Mouse (Mus musculus) midbrain, embryonic 12.5 days (tissue): ENCODE measurements around the gene Loxl4. TPM values are rescaled to one million over a fixed set of nuclear protein-coding genes. Genes with fewer than 3 reads are reported as not detected.

Source experiments
- ATAC-seq: fragments of 200-750 bp; cut with Nextera tagmentation; 2 replicates; pipeline ENCODE4 v1.8.0; 2017; ENCODE audit warnings: low read depth, moderate TSS enrichment, moderate library complexity; ENCODE audit not compliant: low FRiP score
- H3K27ac ChIP-seq: fragments of 300-500 bp; sonication (generic); replicated peaks from 2 replicates; pipeline ENCODE4 v1.5.1; 2016; ENCODE audit warnings: mild to moderate bottlenecking
- H3K27me3 ChIP-seq: fragments of 300-500 bp; sonication (generic); 2 replicates; pipeline ENCODE4 v1.6.1; 2016; ENCODE audit warnings: mild to moderate bottlenecking
- H3K36me3 ChIP-seq: fragments of 300-500 bp; sonication (generic); 2 replicates; pipeline ENCODE4 v1.6.1; 2016
- H3K4me1 ChIP-seq: fragments of 300-500 bp; sonication (generic); 2 replicates; pipeline ENCODE4 v1.6.1; 2016
- H3K4me2 ChIP-seq: fragments of 300-500 bp; sonication (generic); replicated peaks from 2 replicates; pipeline ENCODE4 v1.6.1; 2016; ENCODE audit warnings: mild to moderate bottlenecking, moderate library complexity
- H3K4me3 ChIP-seq: fragments of 300-500 bp; sonication (generic); 2 replicates; pipeline ENCODE4 v1.5.1; 2016; ENCODE audit warnings: mild to moderate bottlenecking
- H3K9ac ChIP-seq: fragments of 300-500 bp; sonication (generic); replicated peaks from 2 replicates; pipeline ENCODE4 v1.6.1; 2016; ENCODE audit warnings: mild to moderate bottlenecking, moderate library complexity
- H3K9me3 ChIP-seq: fragments of 300-500 bp; sonication (generic); 2 replicates; pipeline ENCODE4 v1.6.1; 2016; ENCODE audit warnings: mild to moderate bottlenecking
- WGBS: fragments of 180-500 bp; shearing (Covaris S2); methylation state at CpG from one replicate; pipeline ENCODE4 v1.1.7; 2016; 5-methylcytosine and 5-hydroxymethylcytosine counted together
- polyA plus RNA-seq: library from polyadenylated mRNA; unstranded; fragments of >200 nt; fragmentation: Nextera tagmentation; extraction: Ambion mirVana; gene quantifications from 2 replicates; pipeline ENCODE4 v1.2.1, GENCODE M21; 2016

Gene Loxl4
- 0.13 and 0.16 TPM in 2 replicates for polyA plus RNA-seq

DNA sequence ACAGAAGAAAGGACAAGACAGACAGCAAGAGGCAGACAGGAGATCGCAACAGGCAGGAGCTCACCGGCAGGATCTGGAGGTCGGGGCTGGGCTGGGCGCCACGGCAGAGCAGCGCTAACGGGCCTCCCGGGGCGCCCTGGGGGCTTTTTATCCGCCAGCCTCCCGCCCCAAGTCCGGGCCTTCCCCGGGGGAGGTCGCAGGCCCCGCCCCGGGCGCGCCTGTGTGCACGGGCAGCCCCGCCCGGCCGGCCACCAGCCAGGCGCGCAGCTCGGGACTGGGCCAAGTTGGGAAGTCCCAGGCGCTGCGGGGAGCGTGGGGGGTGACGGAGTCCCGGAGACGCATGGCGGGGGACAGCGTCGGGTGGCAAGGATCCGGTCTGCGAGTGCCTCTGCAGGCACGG, at the start of gene Loxl4:
Gene Loxl4 (minus strand): TSS at position 160 of the 400 bp plus-strand sequence.
- Histone ChIP-seq H3K4me1 (peaks cover 10% of the 10 kb centered on the region), H3K36me3 (no peaks in the 10 kb centered on the region), H3K27ac (no peak within 1 kb of the TSS), H3K9ac (peak within 1 kb of the TSS; percentile 49), H3K4me2 (peak within 1 kb of the TSS; percentile 65), H3K9me3 (no peaks in the 10 kb centered on the region), H3K4me3 (peak within 1 kb of the TSS; percentile 39), H3K27me3 (peaks cover 37% of the 10 kb centered on the region)
- ATAC-seq: no peak
- WGBS: 1% methylated on average over 35 of the region's 37 CpGs

DNA sequence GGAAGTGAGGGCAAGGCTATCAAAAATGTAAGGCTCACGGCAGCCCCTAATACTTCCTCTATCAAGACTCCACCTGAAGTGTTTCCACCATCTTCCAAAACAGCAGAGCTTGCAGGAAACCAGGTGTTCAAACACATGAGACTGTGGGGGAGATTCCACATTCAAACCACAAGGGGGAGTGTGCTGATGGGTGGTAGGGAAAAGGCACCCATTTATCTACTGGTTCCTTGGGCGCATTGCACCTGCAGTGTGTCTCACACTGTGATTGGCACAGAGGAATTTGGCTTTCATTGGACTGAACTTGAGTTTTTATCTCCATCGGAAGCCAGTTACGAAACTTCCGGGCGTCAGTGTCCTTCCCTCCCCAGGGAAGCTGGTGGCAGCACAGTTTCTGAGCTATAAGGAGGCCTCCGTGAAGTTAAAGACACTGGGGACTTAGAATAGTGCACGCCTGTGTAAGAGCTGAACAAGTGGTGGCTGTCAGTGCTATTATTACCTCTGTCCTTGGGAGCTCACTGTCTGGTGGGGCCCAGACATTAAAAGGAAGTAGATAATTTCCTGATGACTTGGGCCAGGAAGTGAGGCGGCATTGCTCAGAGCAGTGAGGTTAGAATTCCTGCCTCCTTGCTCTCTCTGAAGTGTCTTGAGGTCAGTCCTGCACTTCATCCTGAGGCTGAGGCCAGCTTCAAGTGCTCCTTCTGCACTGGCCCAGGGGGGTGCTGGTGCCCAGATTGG, 49.0 kb upstream of the Loxl4 start:
- Histone ChIP-seq H3K4me2 (no peak overlapping the region), H3K27ac (no peak overlapping the region), H3K36me3 (no peaks in the 10 kb centered on the region), H3K9ac (no peak overlapping the region), H3K27me3 (peaks cover 66% of the 10 kb centered on the region), H3K9me3 (no peaks in the 10 kb centered on the region), H3K4me3 (no peak overlapping the region), H3K4me1 (peaks cover 11% of the 10 kb centered on the region; the same call in 1 of the 2 replicates)
- WGBS: 90% methylated on average over 9 of the region's 9 CpGs
- no peak for ATAC-seq

- Histone ChIP-seq H3K4me1 (peaks cover 11% of the 10 kb centered on the region; the same call in 1 of the 2 replicates), H3K9me3 (no peaks in the 10 kb centered on the region), H3K27me3 (peaks cover 75% of the 10 kb centered on the region), H3K27ac (no peak overlapping the region), H3K36me3 (no peaks in the 10 kb centered on the region), H3K4me2 (no peak overlapping the region), H3K9ac (no peak overlapping the region), H3K4me3 (no peak overlapping the region)
- no peak for ATAC-seq
- 85% methylated on average over 2 of the region's 2 CpGs for WGBS
Measured at GRCm38 (mm10) chr19:42660244-42660565, 47.6 kb upstream of the Loxl4 start.

DNA sequence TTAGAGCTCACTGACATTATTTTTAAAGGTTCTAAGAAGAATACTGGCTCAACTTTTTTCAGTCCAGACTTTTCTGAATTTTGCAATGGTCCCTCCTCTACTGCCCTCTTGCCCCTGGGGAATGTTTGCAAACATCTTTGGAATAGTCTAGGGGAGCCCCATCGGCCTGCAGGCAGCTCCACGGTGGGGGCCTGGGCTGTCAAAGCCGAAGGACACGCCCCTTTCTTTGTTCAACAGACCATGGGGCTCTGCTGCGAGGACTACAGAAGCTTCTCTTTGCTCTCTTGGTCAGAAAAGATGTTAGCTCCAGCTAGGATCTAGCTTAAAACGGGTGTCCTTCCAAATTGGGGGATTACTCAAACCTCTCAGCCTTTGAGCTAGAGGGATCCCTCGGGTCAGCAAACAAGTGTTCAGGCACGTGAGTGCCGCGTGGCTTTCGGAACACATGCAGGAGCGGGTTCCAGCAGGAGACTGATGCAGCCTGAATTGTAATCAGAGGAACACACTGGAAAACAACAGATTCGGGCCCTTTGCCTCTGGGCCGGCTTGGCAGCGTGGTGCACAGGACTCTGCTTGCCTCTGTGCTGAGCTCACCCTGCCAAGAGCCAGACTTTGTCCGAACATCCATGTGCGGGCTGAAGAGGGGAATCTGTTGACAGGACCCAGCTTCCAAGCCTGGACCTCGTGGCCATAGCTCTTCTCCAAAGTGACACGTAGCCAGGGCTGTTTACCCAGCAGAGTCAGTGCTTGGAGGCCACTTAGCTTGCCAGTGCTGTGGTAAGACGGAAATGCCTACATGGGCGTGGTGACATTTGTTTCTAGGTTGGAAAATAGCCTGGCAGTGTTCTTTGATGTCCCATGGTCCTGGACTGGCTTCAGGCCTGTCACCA, 47.0 kb upstream of the Loxl4 start:
- H3K9me3 ChIP-seq: no peaks in the 10 kb centered on the region

GRCm38 (mm10) chr19:42658435-42659135, 46.0 kb upstream of the Loxl4 start:
- no peak for ATAC-seq
- Histone ChIP-seq H3K4me1 (peaks cover 11% of the 10 kb centered on the region; the same call in 1 of the 2 replicates), H3K4me3 (no peak overlapping the region), H3K9me3 (no peaks in the 10 kb centered on the region), H3K4me2 (no peak overlapping the region), H3K36me3 (no peaks in the 10 kb centered on the region), H3K27me3 (peaks cover 87% of the 10 kb centered on the region), H3K27ac (no peak overlapping the region), H3K9ac (no peak overlapping the region)
- WGBS: 74% methylated on average over 6 of the region's 6 CpGs

More for the DNA sequence above, 47.0 kb upstream of the Loxl4 start:
- Histone ChIP-seq H3K4me2 (no peak overlapping the region), H3K4me3 (no peak overlapping the region), H3K9ac (no peak overlapping the region), H3K27me3 (peaks cover 81% of the 10 kb centered on the region), H3K4me1 (peaks cover 11% of the 10 kb centered on the region; the same call in 1 of the 2 replicates), H3K36me3 (no peaks in the 10 kb centered on the region), H3K27ac (no peak overlapping the region)
- 33% methylated on average over 21 of the region's 21 CpGs for WGBS
- no peak for ATAC-seq

- Histone ChIP-seq H3K36me3 (no peaks in the 10 kb centered on the region), H3K27ac (no peak overlapping the region), H3K27me3 (peaks cover 79% of the 10 kb centered on the region), H3K9ac (no peak overlapping the region), H3K4me3 (no peak overlapping the region), H3K4me2 (no peak overlapping the region), H3K4me1 (peaks cover 11% of the 10 kb centered on the region; the same call in 1 of the 2 replicates), H3K9me3 (no peaks in the 10 kb centered on the region)
- ATAC-seq: no peak
- 48% methylated on average over 4 of the region's 4 CpGs for WGBS
Measured at GRCm38 (mm10) chr19:42657769-42658168, 45.2 kb upstream of the Loxl4 start.

GRCm38 (mm10) chr19:42657306-42657705, 44.7 kb upstream of the Loxl4 start:
- Histone ChIP-seq H3K27me3 (peaks cover 76% of the 10 kb centered on the region), H3K9me3 (no peaks in the 10 kb centered on the region), H3K36me3 (no peaks in the 10 kb centered on the region)

DNA sequence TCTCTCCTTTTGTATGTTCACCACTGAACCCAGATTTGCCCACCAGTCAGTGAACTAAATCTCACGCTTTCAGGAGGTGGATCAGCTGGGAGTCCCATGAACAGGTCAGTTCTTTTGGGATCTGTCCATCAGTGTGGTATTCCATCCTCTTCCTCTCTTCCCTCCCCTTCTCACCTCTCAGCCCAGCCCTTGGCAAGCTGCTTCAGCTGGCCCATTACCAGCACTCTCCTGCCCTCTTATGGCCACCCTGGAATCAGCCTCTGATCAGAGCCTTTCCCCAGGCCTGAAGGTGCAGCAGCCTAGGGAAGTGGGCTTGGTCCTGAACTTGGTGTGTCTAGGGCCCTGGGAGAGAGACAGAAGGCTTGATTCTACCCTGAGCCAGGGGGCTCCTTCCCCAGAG, 42.4 kb upstream of the Loxl4 start:
- 41% methylated on average over 1 of the region's 1 CpGs for WGBS
- ATAC-seq: no peak
- H3K36me3 ChIP-seq: no peaks in the 10 kb centered on the region
- no peak overlapping the region for H3K27ac ChIP-seq
- H3K4me1 ChIP-seq: peaks cover 9% of the 10 kb centered on the region; the same call in 1 of the 2 replicates
- no peak overlapping the region for H3K4me3 ChIP-seq
- peaks cover 66% of the 10 kb centered on the region for H3K27me3 ChIP-seq
- H3K9ac ChIP-seq: no peak overlapping the region
- no peak overlapping the region for H3K4me2 ChIP-seq
- no peaks in the 10 kb centered on the region for H3K9me3 ChIP-seq

More at GRCm38 (mm10) chr19:42657306-42657705, 44.7 kb upstream of the Loxl4 start:
- peaks cover 11% of the 10 kb centered on the region; the same call in 1 of the 2 replicates for H3K4me1 ChIP-seq
- H3K4me3 ChIP-seq: no peak overlapping the region
- H3K27ac ChIP-seq: no peak overlapping the region
- no peak overlapping the region for H3K9ac ChIP-seq
- WGBS: 88% methylated on average over 2 of the region's 2 CpGs
- ATAC-seq: no peak
- no peak overlapping the region for H3K4me2 ChIP-seq

- Histone ChIP-seq H3K4me1 (no peaks in the 10 kb centered on the region; the same call in 1 of the 2 replicates), H3K4me2 (no peak overlapping the region), H3K9ac (no peak overlapping the region), H3K4me3 (no peak overlapping the region), H3K36me3 (no peaks in the 10 kb centered on the region), H3K27ac (no peak overlapping the region), H3K27me3 (peaks cover 54% of the 10 kb centered on the region), H3K9me3 (no peaks in the 10 kb centered on the region)
- no peak for ATAC-seq
- 19% methylated on average over 6 of the region's 6 CpGs for WGBS
Measured at GRCm38 (mm10) chr19:42653091-42653490, 40.5 kb upstream of the Loxl4 start.

- Histone ChIP-seq H3K9me3 (no peaks in the 10 kb centered on the region), H3K27ac (no peak overlapping the region), H3K4me1 (no peaks in the 10 kb centered on the region; the same call in 1 of the 2 replicates), H3K9ac (no peak overlapping the region), H3K4me2 (no peak overlapping the region), H3K27me3 (peaks cover 47% of the 10 kb centered on the region), H3K36me3 (no peaks in the 10 kb centered on the region), H3K4me3 (no peak overlapping the region)
- 82% methylated on average over 7 of the region's 7 CpGs for WGBS
- ATAC-seq: no peak
Measured at GRCm38 (mm10) chr19:42652425-42652824, 39.8 kb upstream of the Loxl4 start.

DNA sequence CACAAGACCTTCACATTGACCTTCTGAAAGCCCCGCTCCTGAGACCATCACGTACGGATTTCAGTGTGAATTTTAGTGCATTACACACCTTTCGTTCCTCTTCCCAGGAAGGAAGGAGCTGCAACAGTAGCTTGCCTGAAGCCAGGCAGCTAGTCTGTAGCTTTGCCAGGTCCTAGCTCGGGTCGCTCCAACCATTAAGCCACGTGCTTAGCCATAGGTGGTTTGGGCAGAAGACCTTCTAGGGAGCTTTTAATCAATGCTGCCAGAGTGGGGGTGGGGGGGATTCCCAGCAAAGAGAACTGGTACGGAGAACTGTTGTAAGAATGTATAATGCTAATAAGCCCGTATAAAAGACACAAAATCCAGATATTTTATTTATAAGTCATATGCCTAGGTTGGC, 27.6 kb upstream of the Loxl4 start:
- Histone ChIP-seq H3K9me3 (no peaks in the 10 kb centered on the region), H3K4me2 (no peak overlapping the region), H3K27ac (no peak overlapping the region), H3K4me3 (no peak overlapping the region), H3K27me3 (no peaks in the 10 kb centered on the region), H3K9ac (no peak overlapping the region), H3K4me1 (peaks cover 2% of the 10 kb centered on the region; the same call in 1 of the 2 replicates), H3K36me3 (no peaks in the 10 kb centered on the region)
- 83% methylated on average over 9 of the region's 9 CpGs for WGBS
- no peak for ATAC-seq
